Mouse (Mus musculus): Measurements from ENCODE around the gene Rhov.
A peak's percentile ranks its signal among the peaks of the same experiment; 100 is the strongest.

Gene Rhov

GRCm38 (mm10) chr2:119270643-119271331 lies at the start of gene Rhov:
TSS of gene Rhov (minus strand) at chr2:119271272.
- peak; percentile 74 to 78 for DNase-seq

- no peak for DNase-seq
Observed at GRCm38 (mm10) chr2:119320571-119320970, 49.5 kb upstream of the Rhov start.

- no peak for DNase-seq
Observed at GRCm38 (mm10) chr2:119318043-119318710, 47.1 kb upstream of the Rhov start.

GRCm38 (mm10) chr2:119314742-119315310 lies 43.8 kb upstream of the Rhov start:
- DNase-seq = no peak

- DNase-seq = no peak
Observed at GRCm38 (mm10) chr2:119313780-119314479, 42.9 kb upstream of the Rhov start.

DNA sequence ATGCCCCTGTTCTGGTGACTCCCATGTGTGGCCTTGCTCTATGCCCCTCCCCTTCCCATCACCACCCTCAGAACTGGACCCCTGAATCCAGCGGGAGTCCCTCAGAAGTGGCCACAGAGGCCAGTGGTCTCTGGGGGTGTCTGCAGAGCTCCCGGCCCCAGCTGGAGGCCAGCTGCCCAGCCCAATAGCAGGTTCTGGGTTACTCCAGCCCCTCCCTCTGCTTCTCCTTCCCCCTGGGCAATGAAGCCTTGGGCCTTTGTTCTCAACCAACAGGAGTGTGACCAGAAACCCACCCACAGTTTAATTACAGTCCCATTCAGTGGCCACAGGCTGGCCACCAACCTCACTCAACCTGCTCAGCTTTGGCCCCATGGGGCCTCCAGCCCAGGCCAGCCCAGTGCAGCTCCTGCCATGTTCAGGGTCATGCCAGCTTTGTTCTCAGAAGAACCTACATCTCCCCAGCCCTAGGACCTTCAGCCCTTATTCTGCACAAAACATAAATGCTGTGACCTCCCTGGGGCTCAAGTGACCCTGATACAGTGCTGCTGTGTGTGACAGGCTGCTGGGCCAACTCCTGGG lies 41.4 kb upstream of the Rhov start:
- no peak for DNase-seq

GRCm38 (mm10) chr2:119311544-119311943 lies 40.5 kb upstream of the Rhov start:
- no peak for DNase-seq

GRCm38 (mm10) chr2:119304798-119305208 lies 33.7 kb upstream of the Rhov start:
- DNase-seq = no peak

- no peak for DNase-seq
Observed at GRCm38 (mm10) chr2:119304391-119304790, 33.3 kb upstream of the Rhov start.

GRCm38 (mm10) chr2:119302876-119303275 lies 31.8 kb upstream of the Rhov start:
- no peak for DNase-seq

- peak; percentile 62 to 72 for DNase-seq
Observed at GRCm38 (mm10) chr2:119300819-119301493, 29.9 kb upstream of the Rhov start.

- DNase-seq = peak; percentile 82 to 92
Observed at GRCm38 (mm10) chr2:119299981-119300818, 29.1 kb upstream of the Rhov start.

DNA sequence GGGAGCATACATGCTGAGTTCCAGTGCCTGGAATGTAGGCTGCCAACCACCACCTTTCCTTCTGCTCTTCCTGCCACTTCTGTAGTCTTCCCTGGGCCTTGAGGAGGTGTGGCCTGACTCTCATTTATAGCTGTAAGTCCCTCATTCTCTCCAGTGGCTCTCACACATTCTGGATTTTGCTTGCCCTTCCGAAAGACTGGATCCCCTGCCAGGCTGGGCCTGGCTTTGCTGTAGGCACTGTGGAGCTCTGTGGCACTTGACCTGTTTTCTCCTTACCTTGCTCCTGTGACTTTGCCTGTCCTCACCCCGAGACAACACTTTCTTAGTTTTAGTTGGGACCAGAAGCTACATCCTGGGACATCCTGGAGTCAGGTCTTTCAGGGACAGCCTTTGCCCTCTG lies 27.8 kb upstream of the Rhov start:
- DNase-seq = no peak

DNA sequence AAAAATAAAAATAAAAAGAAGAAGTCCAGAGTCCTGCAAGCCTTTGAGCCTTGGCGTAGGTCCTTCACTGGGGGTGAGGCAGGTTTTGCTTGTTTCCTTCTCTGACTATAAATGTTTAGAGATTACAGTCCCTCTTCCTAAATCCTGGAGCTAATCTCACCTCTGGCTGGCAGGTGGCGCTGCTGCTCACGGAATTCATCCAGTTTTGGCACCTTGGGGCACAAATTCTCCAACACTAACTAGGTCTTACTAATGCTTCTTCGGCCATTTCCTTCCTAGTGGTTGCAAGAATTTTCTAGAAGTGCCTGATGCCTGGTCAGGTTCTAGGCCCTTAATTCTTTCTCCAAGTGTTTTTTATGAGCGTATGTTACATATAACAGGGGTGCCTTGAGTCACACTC lies 27.3 kb upstream of the Rhov start:
- DNase-seq = peak; percentile 84 to 87

- DNase-seq = no peak
Observed at GRCm38 (mm10) chr2:119297506-119297905, 26.4 kb upstream of the Rhov start.

- DNase-seq = no peak
Observed at GRCm38 (mm10) chr2:119296756-119297155, 25.7 kb upstream of the Rhov start.

- DNase-seq = no peak
Observed at GRCm38 (mm10) chr2:119294411-119294810, 23.3 kb upstream of the Rhov start.

DNA sequence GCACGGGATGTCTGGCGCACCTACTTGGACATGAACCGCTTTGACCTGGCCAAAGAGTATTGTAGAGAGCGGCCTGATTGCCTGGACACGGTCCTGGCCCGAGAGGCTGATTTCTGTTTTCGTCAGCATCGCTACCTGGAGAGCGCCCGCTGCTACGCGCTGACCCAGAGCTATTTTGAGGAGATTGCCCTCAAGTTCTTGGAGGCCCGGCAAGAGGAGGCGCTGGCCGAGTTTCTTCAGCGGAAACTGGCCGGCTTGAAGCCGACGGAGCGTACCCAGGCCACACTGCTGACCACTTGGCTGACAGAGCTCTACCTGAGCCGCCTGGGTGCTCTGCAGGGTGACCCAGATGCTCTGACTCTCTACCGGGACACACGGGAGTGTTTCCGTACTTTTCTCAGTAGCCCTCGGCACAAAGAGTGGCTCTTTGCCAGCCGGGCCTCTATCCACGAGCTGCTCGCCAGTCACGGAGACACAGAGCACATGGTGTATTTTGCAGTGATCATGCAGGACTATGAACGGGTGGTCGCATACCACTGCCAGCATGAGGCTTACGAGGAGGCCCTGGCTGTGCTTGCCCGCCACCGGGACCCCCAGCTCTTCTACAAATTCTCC lies 22.8 kb upstream of the Rhov start:
- peak; percentile 51 to 52 for DNase-seq

- DNase-seq = peak in 1 of 2 experiments; percentile 26
Observed at GRCm38 (mm10) chr2:119293311-119293710, 22.2 kb upstream of the Rhov start.

DNA sequence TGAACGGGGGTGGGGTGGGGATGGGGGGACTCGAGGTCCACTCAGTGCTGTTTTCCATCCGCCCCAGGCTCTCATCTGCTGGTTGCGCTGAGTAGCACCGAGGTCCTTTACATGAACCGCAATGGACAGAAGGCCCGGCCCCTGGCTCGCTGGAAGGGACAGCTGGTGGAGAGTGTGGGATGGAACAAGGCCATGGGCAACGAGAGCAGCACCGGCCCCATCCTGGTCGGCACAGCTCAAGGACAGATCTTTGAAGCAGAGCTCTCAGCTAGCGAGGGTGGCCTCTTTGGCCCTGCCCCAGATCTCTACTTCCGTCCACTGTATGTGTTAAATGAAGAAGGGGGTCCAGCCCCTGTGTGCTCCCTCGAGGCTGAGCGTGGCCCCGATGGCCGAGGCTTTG lies 21.8 kb upstream of the Rhov start:
- DNase-seq = peak; percentile 73 to 74

- no peak for DNase-seq
Observed at GRCm38 (mm10) chr2:119292281-119292680, 21.2 kb upstream of the Rhov start.
